Mouse (Mus musculus) neural tube, embryonic 13.5 days (tissue): ENCODE data around the gene Cd151. TPM values are rescaled to one million over a fixed set of nuclear protein-coding genes. Genes with fewer than 3 reads are reported as not detected.

Source experiments
- ATAC-seq: fragments of 200-750 bp; cut with Nextera tagmentation; 2 replicates; pipeline ENCODE4 v1.8.0; 2017; ENCODE audit warnings: low read depth, mild to moderate bottlenecking, moderate TSS enrichment, moderate library complexity
- H3K27ac ChIP-seq: fragments of 300-500 bp; sonication (generic); replicated peaks from 2 replicates; pipeline ENCODE4 v1.5.1; 2015; ENCODE audit warnings: moderate library complexity, mild to moderate bottlenecking, inconsistent platforms
- H3K27me3 ChIP-seq: fragments of 300-500 bp; sonication (generic); 2 replicates; pipeline ENCODE4 v1.6.1; 2015; ENCODE audit warnings: mild to moderate bottlenecking, inconsistent platforms
- H3K36me3 ChIP-seq: fragments of 300-500 bp; sonication (generic); 2 replicates; pipeline ENCODE4 v1.6.1; 2015; ENCODE audit warnings: mild to moderate bottlenecking, inconsistent platforms
- H3K4me1 ChIP-seq: fragments of 300-500 bp; sonication (generic); replicated peaks from 2 replicates; pipeline ENCODE4 v1.6.1; 2015; ENCODE audit warnings: inconsistent platforms
- H3K4me2 ChIP-seq: fragments of 300-500 bp; sonication (generic); 2 replicates; pipeline ENCODE4 v1.6.1; 2015; ENCODE audit warnings: inconsistent platforms, mild to moderate bottlenecking, moderate library complexity
- H3K4me3 ChIP-seq: fragments of 300-500 bp; sonication (generic); 2 replicates; pipeline ENCODE4 v1.5.1; 2015; ENCODE audit warnings: mild to moderate bottlenecking, inconsistent platforms
- H3K9ac ChIP-seq: fragments of 300-500 bp; sonication (generic); 2 replicates; pipeline ENCODE4 v1.6.1; 2015; ENCODE audit warnings: moderate library complexity, mild to moderate bottlenecking, inconsistent platforms
- H3K9me3 ChIP-seq: fragments of 300-500 bp; sonication (generic); 2 replicates; pipeline ENCODE4 v1.6.1; 2016; ENCODE audit warnings: inconsistent platforms
- WGBS: fragments of 180-500 bp; shearing (Covaris S2); methylation state at CpG from one replicate; pipeline ENCODE4 v1.1.7; 2015; 5-methylcytosine and 5-hydroxymethylcytosine counted together
- polyA plus RNA-seq: library from polyadenylated mRNA; unstranded; fragments of >200 nt; fragmentation: Nextera tagmentation; extraction: Ambion mirVana; gene quantifications from 2 replicates; pipeline ENCODE4 v1.2.1, GENCODE M21; 2015

Cd151 gene
- polyA plus RNA-seq, 1 experiment from 2014 or later: 22.7 TPM

- Histone ChIP-seq H3K27me3 (no peaks in the 10 kb centered on the region), H3K9me3 (no peaks in the 10 kb centered on the region), H3K36me3 (peaks cover 75% of the 10 kb centered on the region), H3K9ac (no peak overlapping the region), H3K27ac (no peak overlapping the region), H3K4me1 (no peaks in the 10 kb centered on the region), H3K4me3 (no peak overlapping the region), H3K4me2 (no peak overlapping the region)
- WGBS: 94% methylated on average over 2 of the region's 2 CpGs
- ATAC-seq: no peak
Measured at GRCm38 (mm10) chr7:141495379-141495778, 28.2 kb downstream of the Cd151 start.

DNA sequence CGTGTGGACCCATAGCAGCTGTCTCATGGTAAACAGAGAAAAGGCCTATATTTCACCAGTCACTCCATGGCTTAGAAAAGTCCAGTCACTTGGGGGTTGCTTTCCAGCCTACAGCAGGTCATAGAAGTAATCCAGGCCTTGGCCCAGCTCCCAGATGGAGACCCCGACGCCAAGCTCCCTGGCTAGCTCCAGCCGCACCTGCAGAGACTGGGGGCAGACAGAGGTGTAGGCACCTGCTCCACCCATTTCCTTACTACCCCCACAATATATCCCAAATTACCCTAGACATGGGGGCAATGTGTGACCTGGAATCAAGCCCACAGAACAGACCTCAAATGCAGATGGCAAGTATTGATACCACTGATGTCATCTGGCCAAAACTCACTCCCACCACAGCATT is 28.7 kb downstream of the Cd151 start:
- no peak overlapping the region for H3K4me2 ChIP-seq
- no peak for ATAC-seq
- H3K9me3 ChIP-seq: no peaks in the 10 kb centered on the region
- WGBS: 93% methylated on average over 4 of the region's 4 CpGs
- H3K36me3 ChIP-seq: peaks cover 75% of the 10 kb centered on the region
- no peak overlapping the region for H3K27ac ChIP-seq
- no peaks in the 10 kb centered on the region for H3K4me1 ChIP-seq
- H3K9ac ChIP-seq: no peak overlapping the region
- H3K27me3 ChIP-seq: no peaks in the 10 kb centered on the region
- H3K4me3 ChIP-seq: no peak overlapping the region

GRCm38 (mm10) chr7:141497600-141497999 is 30.4 kb downstream of the Cd151 start:
- Histone ChIP-seq H3K36me3 (peaks cover 73% of the 10 kb centered on the region), H3K4me3 (no peak overlapping the region), H3K4me2 (no peak overlapping the region), H3K9ac (no peak overlapping the region), H3K9me3 (no peaks in the 10 kb centered on the region), H3K4me1 (no peaks in the 10 kb centered on the region), H3K27me3 (no peaks in the 10 kb centered on the region), H3K27ac (no peak overlapping the region)
- ATAC-seq: no peak
- 96% methylated on average over 3 of the region's 3 CpGs for WGBS

- no peak for ATAC-seq
- Histone ChIP-seq H3K4me3 (no peak overlapping the region), H3K9me3 (no peaks in the 10 kb centered on the region), H3K9ac (no peak overlapping the region), H3K27me3 (no peaks in the 10 kb centered on the region), H3K4me2 (no peak overlapping the region), H3K4me1 (no peaks in the 10 kb centered on the region), H3K36me3 (peaks cover 54% of the 10 kb centered on the region), H3K27ac (no peak overlapping the region)
- 85% methylated on average over 7 of the region's 7 CpGs for WGBS
Measured at GRCm38 (mm10) chr7:141501820-141502555, 34.8 kb downstream of the Cd151 start.

DNA sequence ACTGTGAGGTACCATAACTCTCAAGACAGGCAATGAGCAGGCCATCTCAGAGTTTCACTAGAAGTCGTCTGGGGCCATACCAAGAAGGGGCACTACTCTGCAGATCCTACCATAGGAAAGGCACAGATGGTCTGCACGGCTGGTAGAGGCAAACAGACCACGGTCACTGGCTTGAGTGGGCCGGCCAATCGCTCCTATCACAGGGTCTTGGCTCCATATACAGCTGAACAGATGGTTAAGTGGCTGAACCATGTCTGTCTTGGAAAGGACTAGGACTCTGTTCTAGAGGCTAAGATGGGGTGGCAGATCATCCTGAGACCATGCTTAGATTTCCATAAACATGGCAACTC is 35.3 kb downstream of the Cd151 start:
- Histone ChIP-seq H3K9me3 (no peaks in the 10 kb centered on the region), H3K36me3 (peaks cover 48% of the 10 kb centered on the region), H3K27me3 (no peaks in the 10 kb centered on the region), H3K4me3 (no peak overlapping the region), H3K27ac (no peak overlapping the region), H3K4me1 (no peaks in the 10 kb centered on the region), H3K9ac (no peak overlapping the region), H3K4me2 (no peak overlapping the region)
- no peak for ATAC-seq
- WGBS: 92% methylated on average over 5 of the region's 5 CpGs

DNA sequence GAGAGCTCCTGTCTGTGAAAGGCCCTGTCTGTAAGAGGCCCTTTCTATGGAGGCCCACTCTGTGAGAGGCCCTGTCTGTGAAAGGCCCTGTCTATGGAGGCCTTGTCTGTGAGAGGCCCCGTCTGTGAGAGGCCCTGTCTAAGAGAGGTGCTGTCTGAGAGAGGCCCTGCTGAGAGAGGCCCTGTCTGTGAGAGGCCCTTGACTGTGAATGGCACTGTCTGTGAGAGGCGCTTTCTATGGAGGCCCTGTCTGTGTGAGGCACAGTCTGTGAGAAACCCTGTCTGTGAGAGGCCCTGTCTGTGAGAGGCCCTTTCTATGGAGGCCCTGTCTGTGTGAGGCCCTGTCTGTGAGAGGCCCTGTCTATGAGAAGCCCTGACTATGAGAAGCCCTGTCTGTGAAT is 39.1 kb downstream of the Cd151 start:
- Histone ChIP-seq H3K36me3 (peaks cover 42% of the 10 kb centered on the region), H3K4me1 (no peaks in the 10 kb centered on the region), H3K27ac (no peak overlapping the region), H3K9ac (no peak overlapping the region), H3K27me3 (no peaks in the 10 kb centered on the region), H3K9me3 (no peaks in the 10 kb centered on the region), H3K4me3 (no peak overlapping the region), H3K4me2 (no peak overlapping the region)
- no peak for ATAC-seq
- WGBS: 67% methylated on average over 2 of the region's 2 CpGs

DNA sequence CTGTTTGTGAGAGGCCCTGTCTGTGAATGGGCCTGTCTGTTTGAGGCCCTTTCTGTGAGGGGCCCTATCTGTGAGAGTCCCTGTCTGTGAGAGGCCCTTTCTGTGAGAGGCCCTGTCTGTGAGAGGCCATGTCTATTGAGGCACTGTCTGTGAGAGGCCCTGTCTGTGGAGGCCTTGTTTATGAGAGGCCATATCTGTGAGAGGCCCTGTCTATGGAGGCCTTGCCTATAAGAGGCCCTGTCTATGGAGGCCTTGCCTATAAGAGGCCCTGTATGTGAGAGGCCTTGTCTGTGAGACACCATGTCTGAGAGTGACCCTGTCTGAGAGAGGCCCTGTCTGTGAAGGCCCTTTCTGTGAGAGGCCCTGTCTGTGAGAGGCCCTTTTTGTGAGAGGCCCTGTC is 41.0 kb downstream of the Cd151 start:
- no peaks in the 10 kb centered on the region for H3K4me1 ChIP-seq
- H3K4me2 ChIP-seq: no peak overlapping the region
- no peak overlapping the region for H3K9ac ChIP-seq
- H3K27ac ChIP-seq: no peak overlapping the region
- no peaks in the 10 kb centered on the region for H3K27me3 ChIP-seq
- H3K9me3 ChIP-seq: no peaks in the 10 kb centered on the region
- ATAC-seq: no peak
- H3K36me3 ChIP-seq: peaks cover 36% of the 10 kb centered on the region
- no peak overlapping the region for H3K4me3 ChIP-seq

DNA sequence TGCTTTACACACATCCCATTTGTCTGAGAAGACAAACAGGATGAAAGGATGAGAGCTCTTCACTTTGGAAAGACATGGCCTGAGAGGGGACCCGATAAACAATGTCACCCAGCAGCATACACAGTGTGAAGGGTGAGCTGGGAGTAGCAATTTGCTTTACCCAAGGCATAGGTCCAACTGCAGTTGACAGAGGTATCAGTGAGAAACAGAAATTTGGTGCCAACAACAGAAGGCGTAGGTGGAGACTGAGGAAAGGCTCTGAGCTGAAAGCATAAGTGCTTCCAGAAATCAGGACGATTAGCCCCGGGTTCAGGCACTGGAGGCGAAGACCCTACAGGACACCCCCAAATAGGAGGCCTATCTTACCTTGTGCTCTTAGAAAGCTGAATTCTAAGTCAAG is 43.0 kb downstream of the Cd151 start:
- no peak overlapping the region for H3K27ac ChIP-seq
- ATAC-seq: no peak
- no peak overlapping the region for H3K9ac ChIP-seq
- no peaks in the 10 kb centered on the region for H3K27me3 ChIP-seq
- H3K9me3 ChIP-seq: no peaks in the 10 kb centered on the region
- H3K4me3 ChIP-seq: no peak overlapping the region
- no peaks in the 10 kb centered on the region for H3K4me1 ChIP-seq
- H3K36me3 ChIP-seq: peaks cover 53% of the 10 kb centered on the region
- 92% methylated on average over 5 of the region's 5 CpGs for WGBS
- no peak overlapping the region for H3K4me2 ChIP-seq

DNA sequence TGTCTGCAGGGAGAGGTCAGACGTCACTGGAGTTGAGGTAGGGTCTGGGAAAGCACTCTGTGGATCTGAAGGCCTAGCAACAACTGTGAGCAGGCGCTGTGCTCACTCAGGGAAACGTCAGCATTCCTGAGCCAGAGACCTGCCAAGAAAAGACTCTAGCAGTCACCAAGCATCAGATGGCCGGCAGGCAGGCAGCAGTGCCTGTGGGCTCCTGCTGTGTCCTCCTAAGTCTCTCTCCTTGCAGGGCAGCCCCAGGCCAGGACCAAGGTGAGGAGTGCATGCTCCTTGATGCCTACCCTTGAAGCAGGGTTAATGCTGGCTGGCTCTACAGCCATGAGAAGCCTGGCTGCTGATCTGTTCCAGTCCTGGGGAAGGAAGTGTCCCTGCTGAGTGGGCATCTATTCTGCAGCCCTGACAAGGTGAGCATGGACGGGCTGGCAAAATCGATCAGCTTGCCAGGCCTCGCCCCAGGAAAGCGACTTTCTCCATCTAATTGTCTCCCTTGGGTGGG is 43.5 kb downstream of the Cd151 start:
- 72% methylated on average over 8 of the region's 8 CpGs for WGBS
- no peaks in the 10 kb centered on the region for H3K27me3 ChIP-seq

DNA sequence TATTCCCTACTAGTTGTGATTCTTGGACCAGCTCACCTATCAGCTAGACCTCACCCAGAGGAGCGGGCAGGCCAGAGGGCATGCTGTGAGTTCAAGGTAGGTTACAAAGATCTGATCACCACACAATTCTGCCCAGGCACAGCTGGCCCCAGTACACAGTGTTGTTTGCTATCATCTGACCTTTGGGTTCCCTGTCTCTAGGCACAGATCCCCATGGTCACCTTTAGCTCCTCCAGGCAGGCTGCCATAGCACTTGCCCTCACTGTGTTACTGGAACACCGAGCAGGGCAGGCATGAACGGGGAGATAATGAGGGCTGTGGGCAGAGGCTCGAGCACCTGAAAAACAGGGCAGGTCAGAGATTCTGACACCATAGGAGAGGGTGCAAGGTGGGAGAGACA is 50.4 kb downstream of the Cd151 start:
- Histone ChIP-seq H3K27me3 (no peaks in the 10 kb centered on the region), H3K36me3 (peaks cover 70% of the 10 kb centered on the region), H3K9ac (no peak overlapping the region), H3K4me3 (no peak overlapping the region), H3K27ac (no peak overlapping the region), H3K4me1 (no peaks in the 10 kb centered on the region; the same call in 1 of the 2 replicates), H3K9me3 (no peaks in the 10 kb centered on the region), H3K4me2 (no peak overlapping the region)
- no peak for ATAC-seq
- 89% methylated on average over 4 of the region's 4 CpGs for WGBS

More for the DNA sequence above, 43.5 kb downstream of the Cd151 start:
- no peaks in the 10 kb centered on the region for H3K4me1 ChIP-seq
- no peaks in the 10 kb centered on the region for H3K9me3 ChIP-seq
- H3K27ac ChIP-seq: no peak overlapping the region
- H3K4me2 ChIP-seq: no peak overlapping the region
- no peak overlapping the region for H3K9ac ChIP-seq
- peaks cover 57% of the 10 kb centered on the region for H3K36me3 ChIP-seq
- no peak for ATAC-seq
- H3K4me3 ChIP-seq: no peak overlapping the region

DNA sequence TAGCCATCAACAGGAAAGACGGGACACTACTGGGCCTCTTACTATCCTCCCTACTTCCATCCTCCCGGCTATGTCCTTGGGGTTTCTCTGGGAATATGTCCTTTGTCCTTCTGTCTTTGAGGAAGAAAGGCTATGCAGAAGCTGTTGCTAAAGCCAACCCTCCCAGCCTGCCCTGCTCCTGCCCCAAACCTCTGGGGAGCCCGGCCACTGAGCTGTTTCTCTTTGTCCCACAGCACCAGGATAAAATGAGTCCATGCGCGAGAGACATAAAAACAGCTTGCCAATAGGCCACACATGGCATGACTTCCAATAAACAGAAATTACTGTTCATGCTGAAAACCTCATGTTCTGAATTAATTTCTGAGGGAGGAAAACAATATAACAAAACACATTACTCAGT is 51.1 kb downstream of the Cd151 start:
- no peaks in the 10 kb centered on the region for H3K9me3 ChIP-seq
- no peak overlapping the region for H3K4me2 ChIP-seq
- H3K4me1 ChIP-seq: no peaks in the 10 kb centered on the region; the same call in 1 of the 2 replicates
- peak overlapping the region; percentile 33 for H3K27ac ChIP-seq
- no peak for ATAC-seq
- no peak overlapping the region for H3K4me3 ChIP-seq
- H3K27me3 ChIP-seq: no peaks in the 10 kb centered on the region
- H3K36me3 ChIP-seq: peaks cover 69% of the 10 kb centered on the region
- no peak overlapping the region for H3K9ac ChIP-seq
- 73% methylated on average over 5 of the region's 5 CpGs for WGBS

- no peaks in the 10 kb centered on the region for H3K27me3 ChIP-seq
- H3K36me3 ChIP-seq: peaks cover 63% of the 10 kb centered on the region
- no peaks in the 10 kb centered on the region; the same call in 1 of the 2 replicates for H3K4me1 ChIP-seq
- no peaks in the 10 kb centered on the region for H3K9me3 ChIP-seq
- no peak for ATAC-seq
- no peak overlapping the region for H3K4me2 ChIP-seq
- no peak overlapping the region for H3K4me3 ChIP-seq
- H3K27ac ChIP-seq: peak overlapping the region; percentile 33
- 72% methylated on average over 3 of the region's 3 CpGs for WGBS
- H3K9ac ChIP-seq: no peak overlapping the region
Measured at GRCm38 (mm10) chr7:141518926-141519325, 51.7 kb downstream of the Cd151 start.

DNA sequence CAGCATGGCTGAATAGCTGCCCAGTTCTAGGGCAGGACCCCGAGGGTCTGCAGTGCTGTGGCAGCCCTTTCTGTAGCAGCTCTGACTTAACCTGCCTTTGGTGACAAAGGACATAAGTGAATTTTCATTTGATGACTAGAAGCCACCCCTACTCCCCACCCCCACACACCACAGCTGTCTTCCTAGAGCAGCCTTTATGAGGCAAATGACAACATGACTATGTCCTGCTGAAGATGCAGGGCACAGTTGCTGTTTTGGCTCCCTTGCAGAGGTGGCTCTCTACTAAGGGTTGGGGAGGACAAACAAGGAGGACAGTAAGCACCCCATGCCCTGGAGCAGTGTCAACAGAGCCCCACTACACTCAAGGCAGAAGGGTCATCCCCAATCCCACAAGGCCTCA is 52.6 kb downstream of the Cd151 start:
- peaks cover 58% of the 10 kb centered on the region for H3K36me3 ChIP-seq
- 71% methylated on average over 1 of the region's 1 CpGs for WGBS

More for the DNA sequence above, 52.6 kb downstream of the Cd151 start:
- H3K9me3 ChIP-seq: no peaks in the 10 kb centered on the region
- no peak for ATAC-seq
- no peak overlapping the region for H3K27ac ChIP-seq
- no peak overlapping the region for H3K9ac ChIP-seq
- H3K27me3 ChIP-seq: no peaks in the 10 kb centered on the region
- peaks cover 4% of the 10 kb centered on the region for H3K4me1 ChIP-seq
- no peak overlapping the region for H3K4me3 ChIP-seq
- no peak overlapping the region for H3K4me2 ChIP-seq
